Mouse (Mus musculus): ENCODE measurements around the gene Fam193a.

DNA sequence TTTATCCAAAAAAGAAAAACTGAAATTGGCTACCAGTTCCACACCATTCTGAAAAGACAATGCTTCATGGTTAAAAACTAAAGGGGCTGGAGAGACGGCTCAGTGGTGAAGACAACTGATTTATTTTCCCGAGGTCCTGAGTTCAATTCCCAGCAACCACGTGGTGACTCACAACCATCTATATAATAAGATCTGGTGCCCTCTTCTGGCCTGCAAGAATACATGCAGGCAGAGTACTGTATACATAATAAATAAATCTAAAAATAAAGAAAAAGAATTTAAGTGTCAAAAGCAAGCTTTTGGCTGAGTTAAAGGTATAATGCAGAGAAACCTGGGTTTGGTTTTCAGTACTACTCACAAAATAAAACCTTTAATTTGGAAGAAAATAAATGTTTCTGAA lies 111.2 kb downstream of the Fam193a start:
- TF ChIP-seq EP300 (IDR thresholded peaks at IDR 0.05; ENCODE audit: insufficient read depth, low read depth, low read length) = no peak
- TF ChIP-seq CTCF (IDR thresholded peaks at IDR 0.05; ENCODE audit: low read depth, low read length) = no peak
